Mouse (Mus musculus): ENCODE measurements around the gene Spag9.

DNA sequence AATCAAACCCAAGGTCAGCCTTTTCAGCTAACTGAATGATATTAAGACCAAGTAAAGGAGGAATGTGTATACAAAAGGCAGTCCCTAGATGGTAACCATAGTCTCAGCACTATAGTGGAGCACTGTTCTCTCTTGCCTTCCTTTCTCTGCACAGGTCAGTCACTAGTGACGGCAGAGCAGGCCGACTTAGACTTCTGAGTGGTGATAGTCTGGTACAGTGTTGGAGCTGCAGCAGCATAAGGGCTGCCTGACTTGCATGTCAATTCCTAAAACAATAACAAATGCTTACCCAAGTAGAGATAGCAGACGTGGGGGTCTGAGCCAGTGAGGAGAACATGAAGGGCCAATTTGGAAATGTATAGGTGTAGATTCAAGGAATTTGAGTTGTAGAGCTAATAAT is 58.3 kb downstream of the Spag9 start:
- TF ChIP-seq CTCF (IDR thresholded peaks at IDR 0.05; ENCODE audit: extremely low read depth, insufficient read depth, low read length): no peak
- no peak for TF ChIP-seq POLR2A (IDR thresholded peaks at IDR 0.05; ENCODE audit: extremely low read depth, insufficient read depth, low read length)
